ENCODE assay signal across 8 mouse cellular contexts in the genomic region with DNA sequence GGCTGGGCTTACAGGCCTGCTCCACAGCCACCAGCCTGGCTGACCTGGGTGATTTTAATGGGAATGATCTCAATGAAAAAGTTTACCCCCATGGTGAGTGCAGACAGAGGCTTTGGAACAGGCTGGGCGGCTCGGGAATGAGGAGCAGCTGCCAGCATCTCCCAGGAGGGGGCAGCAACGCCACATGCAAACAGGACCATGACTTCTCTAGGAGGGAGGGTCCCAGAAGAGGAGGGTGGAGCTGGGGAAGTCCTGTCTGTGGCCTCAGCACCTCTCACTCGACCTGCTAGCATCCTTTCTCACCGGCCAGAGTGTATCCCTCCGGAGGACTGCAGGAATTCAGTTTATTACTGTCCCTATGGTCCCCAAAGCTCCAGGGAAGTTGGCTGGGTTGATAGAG.
A peak's percentile ranks its signal among the peaks of the same experiment; 100 is the strongest.
DNase-seq lines count a peak whose midpoint lies in the region; ATAC-seq and TF ChIP-seq lines count a peak whose summit lies in the region.

No protein-coding gene starts in this region.

- H3K27me3 ChIP-seq in CH12.LX (replicated peaks) = peaks cover under 1% of the 10 kb centered on the region
- H3K27me3 ChIP-seq in forebrain, embryonic 14.5 days (replicated peaks; ENCODE audit: control insufficient read depth, insufficient read depth, low read length) = no peaks in the 10 kb centered on the region
- H3K27me3 ChIP-seq in liver, postnatal 0 days (ENCODE audit: insufficient read depth, low read length) = no peaks in the 10 kb centered on the region
- H3K27me3 ChIP-seq in neural tube, embryonic 13.5 days = no peaks in the 10 kb centered on the region
- H3K27me3 ChIP-seq in stomach, postnatal 0 days (ENCODE audit: control insufficient read depth, insufficient read depth, low read length) = no peaks in the 10 kb centered on the region

- dilution Hi-C loops in CH12.LX (cut with MboI; ENCODE audit: extremely low pct_ligation_motif_present, extremely low pct_unique_long_range_greater_than_20kb, low sequenced_read_pairs) = no loop called here

- TF ChIP-seq RAD21 in CH12.LX (IDR thresholded peaks at IDR 0.05; ENCODE audit: low read depth, low read length) = no peak; the same call in none of the 2 replicates

- peaks cover 13 to 38% of the 10 kb centered on the region in 2 experiments for H3K4me1 ChIP-seq in CH12.LX (ENCODE audit: control insufficient read depth in 1 of 2, insufficient read depth in 2 of 2)
- no peaks in the 10 kb centered on the region for H3K4me1 ChIP-seq in forebrain, embryonic 14.5 days (ENCODE audit: control insufficient read depth, insufficient read depth, low read length)
- no peaks in the 10 kb centered on the region for H3K4me1 ChIP-seq in liver, postnatal 0 days (ENCODE audit: insufficient read depth)
- no peaks in the 10 kb centered on the region for H3K4me1 ChIP-seq in neural tube, embryonic 13.5 days (replicated peaks)
- no peaks in the 10 kb centered on the region for H3K4me1 ChIP-seq in stomach, postnatal 0 days (replicated peaks; ENCODE audit: control insufficient read depth, insufficient read depth)

- no peak overlapping the region for H3K27ac ChIP-seq in CH12.LX (ENCODE audit: insufficient read depth, low read depth)
- no peak overlapping the region for H3K27ac ChIP-seq in forebrain, embryonic 14.5 days (ENCODE audit: low read depth, low read length)
- H3K27ac ChIP-seq in liver, postnatal 0 days (ENCODE audit: low read depth) = no peak overlapping the region
- no peak overlapping the region for H3K27ac ChIP-seq in neural tube, embryonic 13.5 days (replicated peaks)
- H3K27ac ChIP-seq in stomach, postnatal 0 days (replicated peaks) = no peak overlapping the region

- peak; percentile 90 for DNase-seq in CH12.LX (ENCODE audit: extremely low read depth)
- peak; percentile 14 for DNase-seq in c-Kit-positive CD71-positive TER-119-negative erythroid progenitor cells, embryonic 14.5 days (ENCODE audit: low read depth)
- DNase-seq in forebrain, embryonic 14.5 days (ENCODE audit: low spot score) = peak; percentile 85
- DNase-seq in heart, postnatal 14 days = peak; percentile 85 to 87
- peak; percentile 8 for DNase-seq in large intestine, adult 2 months (ENCODE audit: low read depth, low spot score)
- peak; percentile 81 for DNase-seq in liver, postnatal 0 days
- peak; percentile 83 for DNase-seq in stomach, postnatal 0 days (ENCODE audit: low spot score)

- peaks cover 2% of the 10 kb centered on the region for H3K9me3 ChIP-seq in CH12.LX (replicated peaks; ENCODE audit: low read length)
- no peaks in the 10 kb centered on the region for H3K9me3 ChIP-seq in forebrain, embryonic 14.5 days (replicated peaks; ENCODE audit: control insufficient read depth, low read length)
- no peaks in the 10 kb centered on the region for H3K9me3 ChIP-seq in liver, postnatal 0 days (ENCODE audit: low read length)
- H3K9me3 ChIP-seq in neural tube, embryonic 13.5 days = no peaks in the 10 kb centered on the region
- no peaks in the 10 kb centered on the region for H3K9me3 ChIP-seq in stomach, postnatal 0 days (ENCODE audit: control insufficient read depth, low read length)

- intact Hi-C loops in heart, postnatal 14 days (cut with DNase I) = loop anchor here (1.0 to 2.0 kb wide), 3 partner anchors 240 to 317 kb away; no protein-coding TSS in a partner anchor

- H3K4me2 ChIP-seq in CH12.LX (ENCODE audit: insufficient read depth, low read depth, poor library complexity, severe bottlenecking) = 0 out of 2 replicates have a peak overlapping the region, but pooled peaks have one; percentile 7
- peak overlapping the region; percentile 8; the same call in 1 of the 2 replicates for H3K4me2 ChIP-seq in forebrain, embryonic 14.5 days (ENCODE audit: low read length)
- no peak overlapping the region for H3K4me2 ChIP-seq in liver, postnatal 0 days (ENCODE audit: low read depth, low read length)
- peak overlapping the region; percentile 39 for H3K4me2 ChIP-seq in neural tube, embryonic 13.5 days
- H3K4me2 ChIP-seq in stomach, postnatal 0 days (replicated peaks; ENCODE audit: low read depth) = no peak overlapping the region

- peak overlapping the region; percentile 53; the same call in 1 of the 2 replicates for H3K9ac ChIP-seq in CH12.LX (ENCODE audit: insufficient read depth, low read depth)
- no peak overlapping the region for H3K9ac ChIP-seq in forebrain, embryonic 14.5 days (ENCODE audit: low read length)
- no peak overlapping the region for H3K9ac ChIP-seq in liver, postnatal 0 days (replicated peaks)
- no peak overlapping the region for H3K9ac ChIP-seq in neural tube, embryonic 13.5 days
- H3K9ac ChIP-seq in stomach, postnatal 0 days (ENCODE audit: low read length) = no peak overlapping the region

- H3K36me3 ChIP-seq in CH12.LX (replicated peaks in 1 of 2; ENCODE audit: control insufficient read depth in 1 of 2, insufficient read depth in 1 of 2, low read length in 1 of 2) = no peaks in the 10 kb centered on the region
- H3K36me3 ChIP-seq in forebrain, embryonic 14.5 days (ENCODE audit: control insufficient read depth, insufficient read depth, low read length) = no peaks in the 10 kb centered on the region
- no peaks in the 10 kb centered on the region for H3K36me3 ChIP-seq in liver, postnatal 0 days (replicated peaks; ENCODE audit: insufficient read depth, low read length)
- H3K36me3 ChIP-seq in neural tube, embryonic 13.5 days = no peaks in the 10 kb centered on the region
- H3K36me3 ChIP-seq in stomach, postnatal 0 days (ENCODE audit: control insufficient read depth, insufficient read depth, low read length) = no peaks in the 10 kb centered on the region

- TF ChIP-seq POLR2A in CH12.LX (IDR thresholded peaks at IDR 0.05; ENCODE audit: low read depth, low read length) = no peak

- TF ChIP-seq EP300 in CH12.LX (IDR thresholded peaks at IDR 0.05; ENCODE audit: low read length) = peak; percentile 10; the same call in 1 of the 2 replicates
- TF ChIP-seq EP300 in liver, postnatal 0 days (IDR thresholded peaks at IDR 0.05; ENCODE audit: low read depth) = no peak
- no peak for TF ChIP-seq EP300 in stomach, postnatal 0 days (optimal IDR thresholded peaks at IDR 0.05)

- no peak overlapping the region for H3K4me3 ChIP-seq in CH12.LX (replicated peaks in 1 of 3; ENCODE audit: low read depth in 2 of 3, low read length in 2 of 3, poor library complexity in 1 of 3)
- H3K4me3 ChIP-seq in forebrain, embryonic 14.5 days (ENCODE audit: low read depth, low read length) = no peak overlapping the region
- H3K4me3 ChIP-seq in liver, postnatal 0 days (ENCODE audit: low read depth, low read length) = no peak overlapping the region
- H3K4me3 ChIP-seq in neural tube, embryonic 13.5 days = no peak overlapping the region
- no peak overlapping the region for H3K4me3 ChIP-seq in stomach, postnatal 0 days (ENCODE audit: low read depth, low read length)

- H3K79me2 ChIP-seq in CH12.LX (replicated peaks; ENCODE audit: control insufficient read depth, extremely low read depth, insufficient read depth, poor library complexity, severe bottlenecking) = no peaks in the 10 kb centered on the region

- in situ Hi-C loops in CH12.LX (cut with MboI; ENCODE audit: low pct_ligation_motif_present, low pct_unique_long_range_greater_than_20kb, low sequenced_read_pairs) = loop anchor here (5.0 to 10.0 kb wide), 2 partner anchors 237 to 760 kb away; no protein-coding TSS in a partner anchor

- peak; percentile 73 to 98 for TF ChIP-seq CTCF in CH12.LX (conservative IDR thresholded peaks at IDR 0.05 in 1 of 2, IDR thresholded peaks at IDR 0.05 in 1 of 2; ENCODE audit: low read depth in 2 of 2, low read length in 2 of 2)
- TF ChIP-seq CTCF in liver, postnatal 0 days (IDR thresholded peaks at IDR 0.05; ENCODE audit: low read depth) = peak; percentile 93
- peak; percentile 99 for TF ChIP-seq CTCF in stomach, postnatal 0 days (IDR thresholded peaks at IDR 0.05; ENCODE audit: low read depth)

- WGBS in forebrain, embryonic 14.5 days = 0% methylated on average over 6 of the region's 6 CpGs
- WGBS in large intestine, adult 2 months = under 1% methylated on average over 6 of the region's 6 CpGs
- 3% methylated on average over 6 of the region's 6 CpGs for WGBS in liver, postnatal 0 days (ENCODE audit: insufficient replicate concordance)
- 0% methylated on average over 6 of the region's 6 CpGs for WGBS in neural tube, embryonic 13.5 days
- WGBS in stomach, postnatal 0 days = under 1% methylated on average over 6 of the region's 6 CpGs

- peak; percentile 93 for ATAC-seq in forebrain, embryonic 14.5 days
- peak; percentile 81 for ATAC-seq in liver, postnatal 0 days
- peak; percentile 86 for ATAC-seq in neural tube, embryonic 13.5 days (ENCODE audit: low read depth)
- peak; percentile 81 for ATAC-seq in stomach, postnatal 0 days (ENCODE audit: low FRiP score, low TSS enrichment)

TF ChIP-seq in CH12.LX, 34 proteins besides CTCF, POLR2A, EP300 and RAD21 (continues in another document):
- TF ChIP-seq ELF1 (IDR thresholded peaks at IDR 0.05; ENCODE audit: low read depth, low read length) (peak; percentile 46; the same call in 1 of the 2 replicates), NRF1 (IDR thresholded peaks at IDR 0.05; ENCODE audit: low read depth, low read length) (peak; percentile 42), JUN (IDR thresholded peaks at IDR 0.05; ENCODE audit: insufficient read depth, low read depth, low read length) (no peak), MAZ (IDR thresholded peaks at IDR 0.05; ENCODE audit: low read depth, low read length) (peak; percentile 88), MXI1 (IDR thresholded peaks at IDR 0.05; ENCODE audit: low read depth, low read length) (peak; percentile 44; the same call in 1 of the 2 replicates), ZNF384 (IDR thresholded peaks at IDR 0.05; ENCODE audit: low read depth, low read length) (no peak), ETS1 (conservative IDR thresholded peaks at IDR 0.05; ENCODE audit: low read depth, low read length) (peak; percentile 35), CHD2 (IDR thresholded peaks at IDR 0.05; ENCODE audit: low read length) (0 out of 2 replicates have a peak, but pooled peaks have one; percentile 25), MYC (IDR thresholded peaks at IDR 0.05; ENCODE audit: low read depth, low read length) (no peak), TCF12 (IDR thresholded peaks at IDR 0.05; ENCODE audit: low read depth, low read length) (peak; percentile 57; the same call in 1 of the 2 replicates), BHLHE40 (IDR thresholded peaks at IDR 0.05; ENCODE audit: low read depth, low read length) (peak; percentile 31; the same call in 1 of the 2 replicates), NELFE (IDR thresholded peaks at IDR 0.05; ENCODE audit: low read depth, low read length) (peak; percentile 63; the same call in 1 of the 2 replicates), SIN3A (IDR thresholded peaks at IDR 0.05; ENCODE audit: low read length) (peak; percentile 65), IRF4 (IDR thresholded peaks at IDR 0.05; ENCODE audit: low read depth, low read length) (peak; percentile 64), KAT2A (IDR thresholded peaks at IDR 0.05; ENCODE audit: insufficient replicate concordance, low read length) (no peak), HCFC1 (IDR thresholded peaks at IDR 0.05; ENCODE audit: low read depth, low read length) (no peak), UBTF (IDR thresholded peaks at IDR 0.05; ENCODE audit: low read depth, low read length) (no peak), ZMIZ1 (IDR thresholded peaks at IDR 0.05; ENCODE audit: low read depth, low read length) (peak; percentile 59; the same call in 1 of the 2 replicates)

Comparison
In these comparisons a context has a peak if more than half of its experiments do, and no peak if none do; other contexts are left out.
1. DNase-seq: peak in every context shown above with its lines; median percentile 90 in CH12.LX; 86 in heart, postnatal 14 days; 85 in forebrain, embryonic 14.5 days; 83 in stomach, postnatal 0 days; 81 in liver, postnatal 0 days; 14 in c-Kit-positive CD71-positive TER-119-negative erythroid progenitor cells, embryonic 14.5 days; 8 in large intestine, adult 2 months.
2. H3K4me2 ChIP-seq: peak in CH12.LX (single experiment), forebrain, embryonic 14.5 days (single experiment) and neural tube, embryonic 13.5 days (single experiment); none in liver, postnatal 0 days (single experiment) and stomach, postnatal 0 days (single experiment).
3. Peak in every context shown above with its lines, with median percentiles within 50 percentile points of each other: CTCF ChIP-seq and ATAC-seq.